Mouse (Mus musculus) kidney, embryonic 16.5 days (tissue): Measurements from ENCODE around the gene Usp17lb. TPM values are rescaled to one million over a fixed set of nuclear protein-coding genes. Genes with fewer than 3 reads are reported as not detected.

Experiments used
- polyA plus RNA-seq: library from polyadenylated mRNA; unstranded; fragments of >200 nt; fragmentation: Nextera tagmentation; extraction: Ambion mirVana; gene quantifications from 2 replicates; pipeline ENCODE4 v1.2.1, GENCODE M21; 2015

The Usp17lb gene
- polyA plus RNA-seq, 1 experiment from 2014 or later, result not detected

Other genes with a start within 250 kb of the Usp17lb start
- not detected in 2 replicates for gene Olfr655, start 240.8 kb downstream of the Usp17lb start, polyA plus RNA-seq
- gene Olfr656, start 228.6 kb downstream of the Usp17lb start, polyA plus RNA-seq, result not detected in 2 replicates
- gene Olfr657, start 217.8 kb downstream of the Usp17lb start, polyA plus RNA-seq, result not detected in 2 replicates
- gene Olfr658, start 195.3 kb downstream of the Usp17lb start, polyA plus RNA-seq, result not detected in 2 replicates
- not detected in 2 replicates for gene Olfr659, start 175.8 kb downstream of the Usp17lb start, polyA plus RNA-seq
- gene Olfr661, start 156.1 kb downstream of the Usp17lb start, polyA plus RNA-seq, result not detected in 2 replicates
- gene Usp17le, start 65.1 kb downstream of the Usp17lb start, polyA plus RNA-seq, result not detected in 2 replicates
- gene Usp17la, start 14.4 kb upstream of the Usp17lb start, polyA plus RNA-seq, result not detected in 2 replicates
- not detected in 2 replicates for gene Olfr665, start 35.4 kb upstream of the Usp17lb start, polyA plus RNA-seq
- gene Olfr666, start 53.3 kb upstream of the Usp17lb start, polyA plus RNA-seq, result not detected in 2 replicates
- not detected in 2 replicates for gene Olfr667, start 78.9 kb upstream of the Usp17lb start, polyA plus RNA-seq
- gene Olfr668, start 85.5 kb upstream of the Usp17lb start, polyA plus RNA-seq, result not detected in 2 replicates
- not detected in 2 replicates for gene Olfr669, start 91.6 kb upstream of the Usp17lb start, polyA plus RNA-seq
- gene Olfr670, start 120.0 kb upstream of the Usp17lb start, polyA plus RNA-seq, result not detected in 2 replicates
- not detected in 2 replicates for gene Olfr671, start 136.5 kb upstream of the Usp17lb start, polyA plus RNA-seq
- gene Olfr672, start 159.4 kb upstream of the Usp17lb start, polyA plus RNA-seq, result not detected in 2 replicates
- not detected in 2 replicates for gene Olfr675, start 185.9 kb upstream of the Usp17lb start, polyA plus RNA-seq
- gene Olfr676, start 190.1 kb upstream of the Usp17lb start, polyA plus RNA-seq, result not detected in 2 replicates
- not detected in 2 replicates for gene Olfr677, start 208.8 kb upstream of the Usp17lb start, polyA plus RNA-seq
- not detected in 2 replicates for gene Olfr678, start 221.9 kb upstream of the Usp17lb start, polyA plus RNA-seq
- gene Olfr679, start 238.6 kb upstream of the Usp17lb start, polyA plus RNA-seq, result not detected in 2 replicates